9 mouse cellular contexts compared by ENCODE assay signal in genomic region chr13:44758750-44759149, GRCm38 (mm10). TPM values are rescaled to one million over a fixed set of nuclear protein-coding genes. Genes with fewer than 3 reads are reported as not detected.
DNase-seq lines count a peak whose midpoint lies in the region; TF ChIP-seq lines count a peak whose summit lies in the region.
"Had no signal": no experiment of that assay in that cellular context is flagged by ENCODE, and none has a peak within 500 bp of the region (broad histone marks: within the 10 kb centered on the region; RNA-seq: fewer than 3 reads in every experiment).

No protein-coding gene starts in this region.

- DNase-seq in kidney, adult 2 months = peak; percentile 50
- DNase-seq in kidney, postnatal 10 days = no peak
- DNase-seq in CD4-positive, CD25-positive, alpha-beta regulatory T cell, adult 2 months (ENCODE audit: low read depth, low spot score) = peak; percentile 76
- peak; percentile 69 for DNase-seq in naive thymus-derived CD4-positive, alpha-beta T cell, adult 2 months (ENCODE audit: low read depth)
- no peak for DNase-seq in midbrain, embryonic 10.5 days (ENCODE audit: low spot score)
- no peak for DNase-seq in layer of hippocampus, postnatal 25 days (ENCODE audit: extremely low spot score in 1 of 2, low spot score in 1 of 2)
- no peak for DNase-seq in right cerebral cortex, adult 18-20 months

- WGBS in kidney, adult 2 months = 42% methylated on average over 1 of the region's 1 CpGs
- WGBS in bone marrow, adult 2 months = 48% methylated on average over 1 of the region's 1 CpGs
- WGBS in midbrain, embryonic 10.5 days = 81% methylated on average over 1 of the region's 1 CpGs

- H3K27ac ChIP-seq in kidney, adult 2 months (ENCODE audit: insufficient read depth, low read depth, low read length) = no peak overlapping the region
- H3K27ac ChIP-seq in bone marrow, adult 2 months (ENCODE audit: control insufficient read depth, insufficient read depth, low read depth, low read length, poor library complexity) = no peak overlapping the region
- H3K27ac ChIP-seq in midbrain, embryonic 10.5 days (replicated peaks) = no peak overlapping the region
- H3K27ac ChIP-seq: limb, embryonic 12.5 days had no signal

- TF ChIP-seq POLR2A in kidney, adult 2 months (IDR thresholded peaks at IDR 0.05; ENCODE audit: low read depth, low read length) = no peak
- no peak for TF ChIP-seq POLR2A in bone marrow, adult 2 months (IDR thresholded peaks at IDR 0.05; ENCODE audit: borderline replicate concordance, control insufficient read depth, low read depth, low read length)

- H3K9me3 ChIP-seq in midbrain, embryonic 10.5 days (replicated peaks) = no peaks in the 10 kb centered on the region
- H3K9me3 ChIP-seq: limb, embryonic 12.5 days had no signal

- H3K4me3 ChIP-seq in kidney, adult 2 months (ENCODE audit: insufficient read depth, low read depth, low read length) = no peak overlapping the region
- H3K4me3 ChIP-seq in bone marrow, adult 2 months (replicated peaks; ENCODE audit: control insufficient read depth, low read depth, low read length) = no peak overlapping the region
- no peak overlapping the region for H3K4me3 ChIP-seq in midbrain, embryonic 10.5 days
- H3K4me3 ChIP-seq: limb, embryonic 12.5 days had no signal

- no peaks in the 10 kb centered on the region for H3K27me3 ChIP-seq in kidney, adult 2 months (replicated peaks; ENCODE audit: control insufficient read depth, insufficient read depth, low read length)
- no peaks in the 10 kb centered on the region for H3K27me3 ChIP-seq in midbrain, embryonic 10.5 days (ENCODE audit: low read depth, poor library complexity, severe bottlenecking)
- H3K27me3 ChIP-seq: limb, embryonic 12.5 days had no signal

- peak; percentile 68 for TF ChIP-seq CTCF in kidney, adult 2 months (conservative IDR thresholded peaks at IDR 0.05; ENCODE audit: insufficient read depth, insufficient read length, low read depth, low read length)
- peak; percentile 57 for TF ChIP-seq CTCF in bone marrow, adult 2 months (IDR thresholded peaks at IDR 0.05; ENCODE audit: control insufficient read depth, insufficient read depth, low read length)

- H3K4me1 ChIP-seq in kidney, adult 2 months (ENCODE audit: control insufficient read depth, insufficient read depth, low read length) = peaks cover 10% of the 10 kb centered on the region
- peaks cover 5% of the 10 kb centered on the region for H3K4me1 ChIP-seq in bone marrow, adult 2 months (ENCODE audit: control insufficient read depth, insufficient read depth, low read length)
- H3K4me1 ChIP-seq in midbrain, embryonic 10.5 days = peaks cover 66% of the 10 kb centered on the region

- H3K36me3 ChIP-seq in kidney, adult 2 months (ENCODE audit: control insufficient read depth, insufficient read depth, low read length) = no peaks in the 10 kb centered on the region
- no peaks in the 10 kb centered on the region for H3K36me3 ChIP-seq in midbrain, embryonic 10.5 days
- H3K36me3 ChIP-seq: limb, embryonic 12.5 days had no signal

RNA-seq across cellular contexts. Expression of gene Jarid2, which starts 29.5 kb away (rescaled TPM):
- 10.5 and 11.3 TPM in 2 replicates for polyA plus RNA-seq in kidney, adult 2 months (2012; rRNA removed)
- polyA plus RNA-seq in bone marrow, adult 2 months (2011; ENCODE audit: insufficient read depth, insufficient read length, low replicate concordance, missing spikeins) = 30.0 and 36.0 TPM in 2 replicates
- polyA plus RNA-seq in midbrain, embryonic 10.5 days (2016; fragmentation: Nextera tagmentation; extraction: Ambion mirVana) = 63.8 and 73.3 TPM in 2 replicates
- total RNA-seq in layer of hippocampus, postnatal 25 days (2021) = 10 to 100 TPM; 25.7 to 35.3 TPM

Comparison
In these comparisons a context has a peak if more than half of its experiments do, and no peak if none do; other contexts are left out.
1. DNase-seq: peak in kidney, adult 2 months (single experiment), CD4-positive, CD25-positive, alpha-beta regulatory T cell, adult 2 months (single experiment) and naive thymus-derived CD4-positive, alpha-beta T cell, adult 2 months (single experiment); none in kidney, postnatal 10 days (single experiment), midbrain, embryonic 10.5 days (single experiment), layer of hippocampus, postnatal 25 days (0 of 2) and right cerebral cortex, adult 18-20 months (single experiment).